Mouse (Mus musculus): Measurements from ENCODE around the gene Il6ra.

GRCm38 (mm10) chr3:89876469-89876868, 36.5 kb downstream of the Il6ra start:
- TF ChIP-seq POLR2AphosphoS5 (IDR thresholded peaks at IDR 0.05; ENCODE audit: insufficient replicate concordance, low read depth, low read length), result no peak
- no peak for TF ChIP-seq CTCF (IDR thresholded peaks at IDR 0.05; ENCODE audit: low read depth, low read length)

Measured in G1E (cell line).